Mouse (Mus musculus): ENCODE measurements around the gene Hspb1. TPM values are rescaled to one million over a fixed set of nuclear protein-coding genes. Genes with fewer than 3 reads are reported as not detected.
A peak's percentile ranks its signal among the peaks of the same experiment; 100 is the strongest.

The Hspb1 gene
- polyA plus RNA-seq, 1 experiment from 2014 or later = 7.8 TPM

DNA sequence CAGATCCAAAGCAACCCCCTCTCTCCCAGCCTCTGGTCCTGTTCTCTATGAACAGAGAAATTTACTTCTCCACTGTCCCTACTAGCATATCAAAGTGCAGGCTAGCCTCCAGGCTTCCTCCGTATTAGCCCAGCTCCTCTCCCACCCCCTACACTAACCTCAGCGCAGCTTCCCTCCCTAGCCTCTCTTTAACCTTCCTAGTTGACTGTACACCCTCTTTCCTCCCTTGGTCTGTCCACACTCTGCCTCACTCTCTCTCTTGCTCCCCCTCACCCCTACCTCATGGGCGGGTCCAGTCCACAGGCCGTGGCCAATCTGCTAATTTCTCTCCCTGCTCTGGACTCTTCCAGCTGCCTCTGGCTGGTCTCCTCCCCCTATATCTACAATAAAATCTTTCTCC is 2.6 kb downstream of the Hspb1 start:
- Histone ChIP-seq H3K4me1 (peaks cover 26% of the 10 kb centered on the region), H3K9me3 (replicated peaks) (no peaks in the 10 kb centered on the region), H3K27me3 (ENCODE audit: low read depth, poor library complexity, severe bottlenecking) (peaks cover 64% of the 10 kb centered on the region), H3K27ac (replicated peaks) (no peak overlapping the region), H3K4me3 (no peak overlapping the region), H3K36me3 (no peaks in the 10 kb centered on the region)
- no peak for DNase-seq (ENCODE audit: low spot score)
- WGBS = 56% methylated on average over 4 of the region's 4 CpGs

- no peaks in the 10 kb centered on the region for H3K9me3 ChIP-seq (replicated peaks)
- peaks cover 21% of the 10 kb centered on the region for H3K4me1 ChIP-seq
- H3K27ac ChIP-seq (replicated peaks) = no peak overlapping the region
- 65% methylated on average over 3 of the region's 3 CpGs for WGBS
- H3K36me3 ChIP-seq = no peaks in the 10 kb centered on the region
- peaks cover 59% of the 10 kb centered on the region for H3K27me3 ChIP-seq (ENCODE audit: low read depth, poor library complexity, severe bottlenecking)
- DNase-seq (ENCODE audit: low spot score) = no peak
- no peak overlapping the region for H3K4me3 ChIP-seq
Observed at GRCm38 (mm10) chr5:135890920-135891319, 3.2 kb downstream of the Hspb1 start.

GRCm38 (mm10) chr5:135892589-135893351 is 5.1 kb downstream of the Hspb1 start:
- H3K27me3 ChIP-seq (ENCODE audit: low read depth, poor library complexity, severe bottlenecking) = peaks cover 43% of the 10 kb centered on the region
- H3K4me3 ChIP-seq = no peak overlapping the region
- H3K36me3 ChIP-seq = no peaks in the 10 kb centered on the region
- no peak overlapping the region for H3K27ac ChIP-seq (replicated peaks)
- H3K4me1 ChIP-seq = peaks cover 16% of the 10 kb centered on the region
- no peaks in the 10 kb centered on the region for H3K9me3 ChIP-seq (replicated peaks)
- WGBS = 61% methylated on average over 9 of the region's 9 CpGs
- DNase-seq (ENCODE audit: low spot score) = no peak

DNA sequence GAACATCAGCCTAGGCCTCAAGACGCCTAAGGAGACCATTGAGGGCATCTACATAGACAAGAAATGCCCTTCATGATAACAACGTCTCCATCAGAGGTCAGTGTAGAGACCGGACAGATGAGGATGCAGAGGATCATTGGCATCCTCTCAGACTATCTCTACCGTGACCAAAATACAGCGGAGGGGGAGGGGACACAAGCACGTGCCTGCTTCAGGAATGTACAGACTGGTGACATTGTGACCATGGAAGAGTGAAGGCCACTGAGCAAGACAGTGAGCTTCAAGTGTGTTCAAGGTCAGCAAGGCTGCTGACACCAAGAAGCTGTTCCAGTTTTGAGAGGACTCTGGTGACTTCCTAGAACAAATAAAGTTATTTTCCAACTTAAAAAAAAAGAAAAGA is 7.2 kb downstream of the Hspb1 start:
- Histone ChIP-seq H3K4me3 (no peak overlapping the region), H3K4me1 (peaks cover 5% of the 10 kb centered on the region; the same call in 1 of the 2 replicates), H3K36me3 (no peaks in the 10 kb centered on the region), H3K9me3 (replicated peaks) (no peaks in the 10 kb centered on the region), H3K27ac (replicated peaks) (no peak overlapping the region), H3K27me3 (ENCODE audit: low read depth, poor library complexity, severe bottlenecking) (peaks cover 22% of the 10 kb centered on the region)
- no peak for DNase-seq (ENCODE audit: low spot score)
- WGBS = 84% methylated on average over 6 of the region's 6 CpGs

- Histone ChIP-seq H3K4me3 (no peak overlapping the region), H3K4me1 (peaks cover 9% of the 10 kb centered on the region), H3K27me3 (ENCODE audit: low read depth, poor library complexity, severe bottlenecking) (peaks cover 2% of the 10 kb centered on the region), H3K9me3 (replicated peaks) (no peaks in the 10 kb centered on the region), H3K27ac (replicated peaks) (no peak overlapping the region), H3K36me3 (no peaks in the 10 kb centered on the region)
- DNase-seq (ENCODE audit: low spot score) = peak; percentile 49
- 24% methylated on average over 3 of the region's 3 CpGs for WGBS
Observed at GRCm38 (mm10) chr5:135898028-135898427, 10.3 kb downstream of the Hspb1 start.

GRCm38 (mm10) chr5:135898995-135899394 is 11.3 kb downstream of the Hspb1 start:
- WGBS = 85% methylated on average over 4 of the region's 4 CpGs
- H3K36me3 ChIP-seq = no peaks in the 10 kb centered on the region
- H3K4me1 ChIP-seq = peaks cover 16% of the 10 kb centered on the region
- H3K4me3 ChIP-seq = no peak overlapping the region
- no peak for DNase-seq (ENCODE audit: low spot score)
- no peak overlapping the region for H3K27ac ChIP-seq (replicated peaks)
- H3K27me3 ChIP-seq (ENCODE audit: low read depth, poor library complexity, severe bottlenecking) = no peaks in the 10 kb centered on the region
- H3K9me3 ChIP-seq (replicated peaks) = no peaks in the 10 kb centered on the region

- 59% methylated on average over 4 of the region's 4 CpGs for WGBS
- Histone ChIP-seq H3K27me3 (ENCODE audit: low read depth, poor library complexity, severe bottlenecking) (no peaks in the 10 kb centered on the region), H3K4me3 (no peak overlapping the region), H3K36me3 (peaks cover 5% of the 10 kb centered on the region; the same call in 1 of the 2 replicates), H3K4me1 (peaks cover 25% of the 10 kb centered on the region), H3K9me3 (replicated peaks) (no peaks in the 10 kb centered on the region), H3K27ac (replicated peaks) (no peak overlapping the region)
- no peak for DNase-seq (ENCODE audit: low spot score)
Observed at GRCm38 (mm10) chr5:135899833-135900232, 12.1 kb downstream of the Hspb1 start.

GRCm38 (mm10) chr5:135900701-135901100 is 13.0 kb downstream of the Hspb1 start:
- Histone ChIP-seq H3K4me3 (no peak overlapping the region), H3K27me3 (ENCODE audit: low read depth, poor library complexity, severe bottlenecking) (no peaks in the 10 kb centered on the region), H3K27ac (replicated peaks) (no peak overlapping the region), H3K36me3 (peaks cover 6% of the 10 kb centered on the region; the same call in 1 of the 2 replicates), H3K4me1 (peaks cover 26% of the 10 kb centered on the region), H3K9me3 (replicated peaks) (no peaks in the 10 kb centered on the region)
- 84% methylated on average over 3 of the region's 3 CpGs for WGBS
- no peak for DNase-seq (ENCODE audit: low spot score)

DNA sequence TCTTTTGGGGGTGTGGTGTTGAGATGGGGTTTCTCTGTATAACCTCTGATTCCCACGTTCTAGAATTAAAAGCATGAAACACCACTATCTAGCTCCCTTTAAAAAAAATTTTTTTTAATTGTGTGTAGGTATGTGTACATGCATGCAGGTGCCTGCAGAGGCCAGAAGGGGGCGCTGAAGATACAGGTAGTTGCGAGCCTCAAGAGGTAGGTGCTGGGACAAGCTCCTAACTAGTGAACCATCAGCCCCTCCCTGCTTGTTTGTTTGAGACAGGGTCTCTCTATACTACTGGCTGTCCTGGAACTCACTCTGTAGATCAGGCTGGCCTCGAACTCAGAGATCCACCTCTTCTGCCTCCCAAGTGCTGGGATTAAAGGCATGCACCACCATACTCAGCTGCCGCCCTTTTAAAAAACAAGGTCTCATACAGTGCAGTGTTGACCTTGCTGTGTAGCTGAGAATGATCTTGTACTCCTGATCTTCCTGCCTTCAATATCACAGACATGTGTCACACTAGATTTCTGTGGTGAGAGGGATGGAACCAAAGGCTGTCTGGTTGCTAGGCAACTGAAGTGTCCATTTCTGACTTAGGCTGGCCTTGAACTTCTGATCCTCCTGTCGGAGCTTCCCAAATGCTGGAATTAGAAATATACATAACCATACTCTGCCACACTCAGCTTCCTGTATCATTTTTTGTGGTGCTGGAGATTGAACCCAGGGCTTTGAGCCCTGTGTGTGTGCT is 13.8 kb downstream of the Hspb1 start:
- DNase-seq (ENCODE audit: low spot score) = no peak
- WGBS = 61% methylated on average over 6 of the region's 6 CpGs
- no peak overlapping the region for H3K4me3 ChIP-seq
- H3K27ac ChIP-seq (replicated peaks) = no peak overlapping the region
- H3K36me3 ChIP-seq = peaks cover 13% of the 10 kb centered on the region
- no peaks in the 10 kb centered on the region for H3K27me3 ChIP-seq (ENCODE audit: low read depth, poor library complexity, severe bottlenecking)
- H3K9me3 ChIP-seq (replicated peaks) = no peaks in the 10 kb centered on the region
- H3K4me1 ChIP-seq = peaks cover 26% of the 10 kb centered on the region

- Histone ChIP-seq H3K27me3 (ENCODE audit: low read depth, poor library complexity, severe bottlenecking) (no peaks in the 10 kb centered on the region), H3K27ac (replicated peaks) (peak overlapping the region; percentile 83), H3K4me3 (peak overlapping the region; percentile 54), H3K4me1 (peaks cover 26% of the 10 kb centered on the region), H3K36me3 (peaks cover 28% of the 10 kb centered on the region), H3K9me3 (replicated peaks) (no peaks in the 10 kb centered on the region)
- 27% methylated on average over 7 of the region's 7 CpGs for WGBS
- DNase-seq (ENCODE audit: low spot score) = no peak
Observed at GRCm38 (mm10) chr5:135903058-135903457, 15.3 kb downstream of the Hspb1 start.

DNA sequence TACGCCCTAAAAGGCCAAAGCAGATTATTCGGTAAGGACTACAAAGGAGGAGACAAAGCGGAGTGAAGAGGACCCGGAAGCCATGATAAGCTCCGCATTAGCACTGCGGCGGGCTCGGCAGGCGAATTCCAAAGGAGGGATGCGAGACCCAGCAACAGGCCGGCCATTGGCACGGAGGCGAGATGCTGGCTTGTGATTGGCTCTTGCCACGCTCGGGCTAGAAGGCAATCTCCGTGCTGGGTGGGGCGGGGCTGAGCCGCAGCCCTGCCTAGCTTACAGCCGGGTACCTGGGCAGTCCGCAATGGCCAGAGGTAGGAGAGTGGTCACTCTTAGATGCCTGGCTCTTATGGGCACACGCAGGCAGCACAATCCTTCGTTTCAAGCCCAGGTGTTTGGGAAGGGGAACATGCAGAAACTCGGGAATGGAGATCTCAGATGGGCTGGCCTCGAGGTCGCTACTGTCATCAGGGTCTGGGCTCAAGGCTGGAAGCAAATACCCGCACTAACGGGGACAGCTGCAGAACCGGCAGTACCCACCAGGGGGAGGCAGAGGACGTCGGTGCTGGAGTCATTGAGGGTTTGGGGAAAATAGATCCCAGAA is 15.9 kb downstream of the Hspb1 start:
- DNase-seq (ENCODE audit: low spot score) = peak; percentile 94
- peaks cover 26% of the 10 kb centered on the region for H3K4me1 ChIP-seq
- peak overlapping the region; percentile 54 for H3K4me3 ChIP-seq
- peaks cover 34% of the 10 kb centered on the region for H3K36me3 ChIP-seq
- no peaks in the 10 kb centered on the region for H3K27me3 ChIP-seq (ENCODE audit: low read depth, poor library complexity, severe bottlenecking)
- under 1% methylated on average over 30 of the region's 30 CpGs for WGBS
- H3K27ac ChIP-seq (replicated peaks) = peak overlapping the region; percentile 83
- no peaks in the 10 kb centered on the region for H3K9me3 ChIP-seq (replicated peaks)

- H3K4me3 ChIP-seq = peak overlapping the region; percentile 54
- no peak for DNase-seq (ENCODE audit: low spot score)
- H3K27me3 ChIP-seq (ENCODE audit: low read depth, poor library complexity, severe bottlenecking) = no peaks in the 10 kb centered on the region
- H3K27ac ChIP-seq (replicated peaks) = peak overlapping the region; percentile 83
- no peaks in the 10 kb centered on the region for H3K9me3 ChIP-seq (replicated peaks)
- H3K36me3 ChIP-seq = peaks cover 40% of the 10 kb centered on the region
- H3K4me1 ChIP-seq = peaks cover 28% of the 10 kb centered on the region
- WGBS = 67% methylated on average over 5 of the region's 5 CpGs
Observed at GRCm38 (mm10) chr5:135904259-135904658, 16.5 kb downstream of the Hspb1 start.
